Mouse (Mus musculus) heart, postnatal 25 days (tissue): ENCODE results near the gene Sugt1. TPM values are rescaled to one million over a fixed set of nuclear protein-coding genes. Genes with fewer than 3 reads are reported as not detected.

ENCODE experiments used
- DNase-seq: peaks from one replicate; pipeline ENCODE4 v3.0.0; 2022; ENCODE audit warnings: low spot score
- intact Hi-C: fragments of 180-260 bp; cut with DNase I; formaldehyde crosslinking; loops from one replicate; pipeline ENCODE4 v1.15.1; 2025
- total RNA-seq, 2 experiments: library from RNA; stranded (reverse); gene quantifications; 2 replicates each; pipeline ENCODE4 v1.2.3; 2021

Gene Sugt1
- total RNA-seq, 2 experiments from 2014 or later, result 65.5 to 75.5 TPM

DNA sequence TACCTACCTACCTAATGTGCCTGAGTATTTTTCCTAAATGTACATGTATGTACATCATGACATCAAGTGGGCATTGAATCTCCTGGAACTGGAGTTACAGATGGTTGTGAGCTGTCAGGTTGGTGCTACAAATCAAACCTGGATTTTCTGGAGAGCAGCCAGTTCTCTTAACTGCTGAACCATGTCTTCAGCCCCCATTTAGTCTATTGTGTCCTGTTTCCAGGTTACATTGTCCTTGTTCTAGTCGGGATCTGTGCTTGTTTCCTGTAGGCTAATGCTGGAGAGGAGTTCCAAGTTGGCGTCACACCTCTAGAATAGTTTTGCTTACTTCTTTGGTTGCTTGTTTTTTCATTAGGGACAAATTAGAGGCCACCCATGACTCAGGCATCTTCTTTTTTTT is 18.4 kb downstream of the Sugt1 start:
- intact Hi-C loops, result no loop called here
- no peak for DNase-seq

DNA sequence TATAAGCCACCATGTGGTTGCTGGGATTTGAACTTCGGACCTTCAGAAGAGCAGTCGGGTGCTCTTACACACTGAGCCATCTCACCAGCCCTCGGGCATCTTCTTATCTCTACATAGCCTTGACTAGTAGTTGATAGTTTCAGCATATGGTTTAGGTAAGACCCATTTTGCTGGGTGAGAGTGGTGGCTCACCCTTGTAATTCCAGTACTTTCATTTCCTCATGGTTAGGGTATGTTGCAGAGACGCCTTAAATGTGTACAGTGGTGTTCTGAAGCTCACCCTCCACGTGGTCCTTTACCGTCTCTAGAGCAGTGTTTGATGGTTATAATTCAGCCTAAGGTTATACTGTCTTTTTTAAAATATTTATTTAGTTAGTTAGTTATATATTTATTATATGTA is 18.9 kb downstream of the Sugt1 start:
- intact Hi-C loops, result no loop called here
- DNase-seq, result no peak

- DNase-seq, result no peak
- intact Hi-C loops, result no loop called here
Measured at GRCm38 (mm10) chr14:79606867-79607266, 19.4 kb downstream of the Sugt1 start.

- intact Hi-C loops, result no loop called here
- no peak for DNase-seq
Measured at GRCm38 (mm10) chr14:79607352-79607751, 19.9 kb downstream of the Sugt1 start.

DNA sequence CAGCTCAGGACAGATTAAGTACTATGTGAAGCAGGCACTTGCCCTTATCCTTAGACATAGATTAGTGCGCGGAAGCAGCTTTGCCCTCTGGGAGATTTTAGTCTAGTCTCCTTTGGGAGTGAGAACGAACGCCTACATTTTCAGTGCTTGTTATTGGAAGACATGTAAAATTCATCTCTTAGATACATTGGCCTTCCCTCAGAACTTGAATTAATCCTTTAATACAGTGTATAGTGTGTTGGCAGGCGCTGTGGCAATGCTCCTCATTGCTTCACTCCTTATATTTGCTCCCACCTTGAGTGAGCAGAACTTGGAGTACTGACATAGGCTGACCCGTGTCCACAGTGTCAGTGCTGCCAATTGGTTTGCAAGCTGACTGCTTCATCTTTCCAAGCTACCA is 20.8 kb downstream of the Sugt1 start:
- no peak for DNase-seq
- intact Hi-C loops, result no loop called here

GRCm38 (mm10) chr14:79617121-79617828 is 29.8 kb downstream of the Sugt1 start:
- DNase-seq, result no peak
- intact Hi-C loops, result loop anchor here (1.0 to 10.0 kb wide), 2 partner anchors 120 to 298 kb away; no protein-coding TSS in a partner anchor

- intact Hi-C loops, result loop anchor here (2.0 to 10.0 kb wide), 2 partner anchors 39 to 295 kb away; no protein-coding TSS in a partner anchor
- no peak for DNase-seq
Measured at GRCm38 (mm10) chr14:79619802-79620201, 32.3 kb downstream of the Sugt1 start.

GRCm38 (mm10) chr14:79621143-79621542 is 33.7 kb downstream of the Sugt1 start:
- intact Hi-C loops, result loop anchor here (2.0 kb wide), 1 partner anchor 38 kb away; no protein-coding TSS in a partner anchor
- DNase-seq, result no peak

DNA sequence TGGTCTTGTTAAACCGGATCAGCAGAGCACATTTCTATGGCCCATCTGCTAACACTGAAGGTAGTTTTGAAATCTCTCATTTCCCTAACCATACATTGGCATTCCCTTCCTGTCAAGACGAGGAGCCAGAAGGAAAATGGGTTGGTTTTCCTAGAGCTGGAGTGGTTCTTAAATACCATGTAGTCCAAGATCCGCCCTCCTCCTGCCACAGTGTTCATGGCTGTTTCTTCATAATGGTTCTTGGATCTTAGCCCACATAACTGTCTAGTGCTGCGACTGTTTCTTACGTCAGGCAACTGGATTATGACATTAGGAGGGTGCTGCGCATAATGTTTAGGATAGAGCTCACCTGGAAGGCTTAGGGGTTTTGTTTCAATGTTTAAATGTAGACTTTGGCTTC is 44.8 kb downstream of the Sugt1 start:
- intact Hi-C loops, result no loop called here
- DNase-seq, result no peak

GRCm38 (mm10) chr14:79633196-79633595 is 45.7 kb downstream of the Sugt1 start:
- intact Hi-C loops, result no loop called here
- DNase-seq, result no peak

GRCm38 (mm10) chr14:79636814-79637213 is 49.3 kb downstream of the Sugt1 start:
- intact Hi-C loops, result no loop called here
- no peak for DNase-seq

- intact Hi-C loops, result no loop called here
- DNase-seq, result no peak
Measured at GRCm38 (mm10) chr14:79642063-79642462, 54.6 kb downstream of the Sugt1 start.

- DNase-seq, result no peak
- intact Hi-C loops, result no loop called here
Measured at GRCm38 (mm10) chr14:79645378-79645777, 57.9 kb downstream of the Sugt1 start.

- no peak for DNase-seq
- intact Hi-C loops, result no loop called here
Measured at GRCm38 (mm10) chr14:79649680-79650079, 62.2 kb downstream of the Sugt1 start.

- no peak for DNase-seq
- intact Hi-C loops, result no loop called here
Measured at GRCm38 (mm10) chr14:79652654-79653053, 65.2 kb downstream of the Sugt1 start.

- DNase-seq, result peak; percentile 56
- intact Hi-C loops, result loop anchor here (2.0 kb wide), 1 partner anchor 37 kb away; no protein-coding TSS in a partner anchor
Measured at GRCm38 (mm10) chr14:79658286-79658685, 70.8 kb downstream of the Sugt1 start.

DNA sequence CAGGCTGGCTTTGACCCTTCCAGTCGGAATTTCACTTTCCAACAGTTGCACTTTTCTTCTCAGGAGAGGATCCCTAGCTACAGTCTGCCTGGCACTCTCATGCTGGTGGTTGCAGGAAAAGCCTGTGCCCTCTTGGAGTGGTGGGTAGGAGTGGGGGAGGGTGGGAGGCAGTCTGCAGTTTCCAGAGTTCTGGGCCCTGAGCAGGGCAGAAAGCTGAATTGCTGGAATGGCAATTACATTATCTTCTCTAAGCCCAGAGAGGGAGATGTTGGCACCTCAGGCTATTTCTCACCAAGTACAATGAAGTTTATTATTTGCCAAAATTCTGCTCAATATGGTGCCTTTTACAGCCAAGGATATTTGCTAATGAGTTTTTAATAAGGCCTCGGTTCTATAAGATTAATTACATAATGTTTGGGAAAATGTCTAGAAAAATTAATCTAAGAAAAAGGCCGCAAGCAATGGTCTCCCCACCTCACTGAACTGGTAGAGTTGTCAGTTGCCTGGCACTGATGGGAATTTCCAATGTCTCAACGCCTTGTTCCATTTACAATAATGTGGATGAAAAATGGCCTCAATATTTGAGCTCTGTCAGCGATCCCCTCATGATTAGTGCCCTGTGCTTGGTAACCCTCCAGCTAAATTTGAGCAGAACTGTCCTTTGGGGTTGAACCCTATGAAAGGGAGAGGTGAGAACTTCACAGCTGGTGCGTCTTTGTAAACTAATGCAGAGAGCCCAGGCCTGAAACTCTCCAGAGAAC is 71.4 kb downstream of the Sugt1 start:
- no peak for DNase-seq
- intact Hi-C loops, result loop anchor here (2.0 kb wide), 1 partner anchor 38 kb away; no protein-coding TSS in a partner anchor

- intact Hi-C loops, result no loop called here
- no peak for DNase-seq
Measured at GRCm38 (mm10) chr14:79660467-79660866, 73.0 kb downstream of the Sugt1 start.

- intact Hi-C loops, result no loop called here
Measured at GRCm38 (mm10) chr14:79661005-79661917, 73.8 kb downstream of the Sugt1 start.

DNA sequence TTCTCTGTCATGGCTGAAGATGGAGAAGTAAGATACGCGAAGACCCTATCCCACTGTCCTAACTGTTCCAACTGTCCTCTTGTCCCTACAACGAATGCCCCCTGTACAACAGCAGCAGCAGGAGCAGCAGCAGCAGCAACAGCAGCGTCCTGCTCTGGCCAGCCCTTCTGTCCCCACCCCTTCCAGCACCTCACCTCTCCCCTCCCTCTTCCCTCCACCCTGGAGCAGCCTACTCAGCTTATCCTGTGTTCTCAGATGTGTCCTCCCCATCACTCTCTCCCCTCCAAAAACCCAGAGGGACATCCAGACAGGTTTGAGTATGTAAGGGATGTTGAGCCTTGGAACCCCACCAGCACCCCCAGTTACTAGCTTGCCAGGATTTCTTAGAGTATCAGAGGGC is 74.5 kb downstream of the Sugt1 start, which contains the start of gene Cnmd:
Cnmd (minus strand) TSS at position 170 of the 400 bp plus-strand sequence.
- DNase-seq, result no peak
- intact Hi-C loops, result no loop called here

More at GRCm38 (mm10) chr14:79661005-79661917, 73.8 kb downstream of the Sugt1 start:
- peak; percentile 27 for DNase-seq
